Mouse (Mus musculus): ENCODE measurements around the gene Kcnk3.

DNA sequence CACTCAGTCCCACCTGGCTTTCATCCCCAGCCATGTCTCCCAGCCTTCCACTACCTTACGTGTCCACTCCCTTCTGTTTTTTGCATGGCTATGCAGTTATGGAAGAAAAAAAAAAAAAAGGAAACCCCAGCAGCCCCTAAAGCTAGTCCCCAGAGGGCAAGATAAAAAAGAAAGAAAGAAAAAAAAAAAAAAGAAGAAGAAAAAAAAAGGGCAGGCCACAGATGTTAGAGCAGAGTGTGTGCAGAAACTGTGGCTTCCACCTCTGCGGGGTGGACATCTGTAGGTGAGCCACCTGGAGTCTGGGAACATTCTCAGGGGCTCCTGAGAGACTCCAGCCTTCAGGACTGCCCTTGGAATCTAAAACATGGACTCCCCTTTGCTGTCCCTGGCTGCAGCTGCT lies 35.4 kb downstream of the Kcnk3 start:
- TF ChIP-seq CTCF (IDR thresholded peaks at IDR 0.05; ENCODE audit: low read depth, low read length), result no peak
- no peak for TF ChIP-seq POLR2A (IDR thresholded peaks at IDR 0.05; ENCODE audit: insufficient read depth, low read length)

All from ES-Bruce4 (cell line).